Mouse (Mus musculus) kidney, embryonic 16.5 days (tissue): ENCODE measurements around the gene Ncapd3. TPM values are rescaled to one million over a fixed set of nuclear protein-coding genes. Genes with fewer than 3 reads are reported as not detected.
A peak's percentile ranks its signal among the peaks of the same experiment; 100 is the strongest.

Source experiments
- ATAC-seq: fragments of 200-750 bp; cut with Nextera tagmentation; 2 replicates; pipeline ENCODE4 v1.8.0; 2017; ENCODE audit warnings: moderate TSS enrichment; ENCODE audit not compliant: low FRiP score, low TSS enrichment
- H3K27ac ChIP-seq: fragments of 300-500 bp; sonication (generic); 2 replicates; pipeline ENCODE4 v1.5.1; 2014; ENCODE audit warnings: low read length
- H3K27me3 ChIP-seq: fragments of 300-500 bp; sonication (generic); 2 replicates; pipeline ENCODE4 v1.6.1; 2014; ENCODE audit warnings: low read length, control low read depth, mixed read lengths; ENCODE audit not compliant: insufficient read depth
- H3K36me3 ChIP-seq: fragments of 300-500 bp; sonication (generic); 2 replicates; pipeline ENCODE4 v1.6.1; 2014; ENCODE audit warnings: low read length, control low read depth, mixed read lengths; ENCODE audit not compliant: insufficient read depth
- H3K4me1 ChIP-seq: fragments of 300-500 bp; sonication (generic); 2 replicates; pipeline ENCODE4 v1.6.1; 2014; ENCODE audit warnings: low read length, control low read depth, mixed read lengths; ENCODE audit not compliant: insufficient read depth
- H3K4me2 ChIP-seq: fragments of 300-500 bp; sonication (generic); replicated peaks from 2 replicates; pipeline ENCODE4 v1.6.1; 2014; ENCODE audit warnings: low read depth, low read length
- H3K4me3 ChIP-seq: fragments of 300-500 bp; sonication (generic); 2 replicates; pipeline ENCODE4 v1.5.1; 2014; ENCODE audit warnings: mild to moderate bottlenecking, low read length
- H3K9ac ChIP-seq: fragments of 300-500 bp; sonication (generic); replicated peaks from 2 replicates; pipeline ENCODE4 v1.6.1; 2014; ENCODE audit warnings: low read length
- H3K9me3 ChIP-seq: fragments of 300-500 bp; sonication (generic); 2 replicates; pipeline ENCODE4 v1.6.1; 2016; ENCODE audit warnings: low read length, control low read depth
- WGBS: fragments of 180-500 bp; shearing (Covaris S2); extraction: QIAGEN DNeasy Blood & Tissue Kit; methylation state at CpG from one replicate; pipeline ENCODE4 v1.1.7; 2014; 5-methylcytosine and 5-hydroxymethylcytosine counted together
- polyA plus RNA-seq: library from polyadenylated mRNA; unstranded; fragments of >200 nt; fragmentation: Nextera tagmentation; extraction: Ambion mirVana; gene quantifications from 2 replicates; pipeline ENCODE4 v1.2.1, GENCODE M21; 2015

Gene Ncapd3
- polyA plus RNA-seq, 1 experiment from 2014 or later = 32.2 TPM

DNA sequence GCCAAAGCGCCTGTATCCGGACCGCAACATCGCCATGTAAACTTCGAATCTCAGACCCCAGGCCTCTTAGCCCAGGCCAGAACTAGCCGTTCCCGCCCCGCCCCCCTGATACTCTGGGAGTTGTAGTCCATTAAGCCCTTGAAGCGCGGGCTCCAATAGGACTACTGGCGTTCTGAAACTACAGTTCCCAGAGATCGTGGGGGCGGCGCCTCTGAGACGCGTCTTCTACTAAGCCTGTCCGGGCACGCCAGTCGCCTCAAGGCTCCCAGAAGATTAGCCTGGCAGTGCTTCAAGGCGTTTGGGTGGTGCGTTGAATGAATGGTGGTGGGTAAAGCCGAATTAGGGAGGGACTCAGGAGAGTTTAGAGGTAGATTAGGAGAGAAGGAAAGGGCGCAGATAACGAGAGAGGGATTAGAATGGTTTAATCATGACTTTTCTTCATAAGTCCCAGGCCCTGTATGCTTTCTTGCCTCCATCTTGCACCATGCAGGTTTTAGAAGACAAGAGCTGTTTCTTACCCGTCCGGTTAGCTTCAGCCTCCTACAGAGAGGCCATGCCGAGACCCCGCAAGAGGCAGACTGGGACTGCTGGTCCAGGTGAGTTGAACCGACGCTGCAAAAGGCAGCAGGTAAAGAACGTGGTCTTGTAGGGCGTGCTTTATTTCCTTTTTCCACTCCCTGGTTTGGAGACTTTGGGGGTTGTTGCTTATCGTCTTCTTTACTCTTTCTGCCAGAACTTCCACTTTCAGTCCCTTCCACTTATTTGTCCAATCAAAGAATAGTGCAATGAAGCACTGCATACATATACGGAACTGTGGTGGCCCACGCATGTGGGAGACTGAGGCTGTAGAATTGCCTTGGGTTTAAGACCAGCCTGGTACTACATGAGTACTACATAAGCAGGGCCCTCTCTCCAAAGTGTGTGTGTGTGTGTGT lies 30.2 kb upstream of the Ncapd3 start, which contains the start of the genes Acad8 and Thyn1:
TSS of gene Acad8 (minus strand) at position 106 of the 935 bp plus-strand sequence.
TSS of gene Thyn1 (plus strand) at position 250 of the 935 bp plus-strand sequence.
- WGBS = under 1% methylated on average over 35 of the region's 35 CpGs
- peak within 1 kb of the TSS; percentile 82 for H3K4me2 ChIP-seq
- no peaks in the 10 kb centered on the region for H3K9me3 ChIP-seq
- H3K9ac ChIP-seq = peak within 1 kb of the TSS; percentile 90
- H3K36me3 ChIP-seq = peaks cover 17% of the 10 kb centered on the region
- no peaks in the 10 kb centered on the region for H3K27me3 ChIP-seq
- peaks cover 19% of the 10 kb centered on the region for H3K4me1 ChIP-seq
- H3K27ac ChIP-seq = peak within 1 kb of the TSS; percentile 70
- peak within 1 kb of the TSS; percentile 76 for H3K4me3 ChIP-seq
- peak; percentile 100 for ATAC-seq

DNA sequence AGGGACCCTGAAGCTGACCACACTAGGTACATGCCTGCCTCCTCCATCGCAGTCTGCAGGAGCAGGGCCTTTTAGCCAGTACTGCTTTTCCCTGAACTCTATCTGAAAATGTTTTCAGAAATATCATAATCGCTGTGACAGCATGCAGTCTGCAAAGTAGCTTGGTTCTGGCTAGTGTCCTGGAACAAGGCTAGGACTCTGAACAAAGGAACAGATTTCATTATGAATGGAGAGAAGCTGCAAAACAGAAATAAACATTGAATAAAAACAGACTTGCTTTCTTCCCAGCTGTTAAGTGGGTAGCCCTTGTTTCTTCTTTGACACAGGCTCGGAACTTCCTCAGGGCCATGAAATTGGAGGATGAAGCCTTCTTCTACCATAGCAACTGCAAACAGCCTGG lies 24.7 kb upstream of the Ncapd3 start:
- no peak for ATAC-seq
- 87% methylated on average over 3 of the region's 3 CpGs for WGBS
- Histone ChIP-seq H3K9ac (no peak overlapping the region), H3K27ac (no peak overlapping the region), H3K4me3 (no peak overlapping the region), H3K36me3 (peaks cover 58% of the 10 kb centered on the region), H3K9me3 (no peaks in the 10 kb centered on the region), H3K27me3 (no peaks in the 10 kb centered on the region), H3K4me1 (peaks cover 13% of the 10 kb centered on the region), H3K4me2 (no peak overlapping the region)

DNA sequence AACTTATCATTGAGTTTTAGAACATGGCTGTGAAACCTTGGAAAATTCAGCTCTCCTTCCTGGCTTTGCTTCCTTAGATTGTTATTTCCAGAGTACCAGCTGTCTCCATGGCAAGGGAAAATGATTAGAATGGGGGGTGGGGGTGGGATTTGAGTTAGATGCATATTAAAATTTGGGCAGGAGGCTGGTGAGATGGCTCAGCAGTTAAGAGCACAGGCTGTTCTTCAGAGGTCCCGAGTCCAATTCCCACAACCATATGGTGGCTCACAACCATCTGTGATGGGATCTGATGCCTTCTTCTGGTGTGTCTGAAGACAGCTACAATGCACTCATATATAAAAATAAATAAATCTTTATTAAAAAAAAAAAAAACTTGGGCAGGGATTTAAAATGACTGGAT lies 24.0 kb upstream of the Ncapd3 start:
- H3K9me3 ChIP-seq = no peaks in the 10 kb centered on the region
- peaks cover 64% of the 10 kb centered on the region for H3K36me3 ChIP-seq
- no peak overlapping the region for H3K4me3 ChIP-seq
- H3K4me2 ChIP-seq = no peak overlapping the region
- no peak overlapping the region for H3K9ac ChIP-seq
- no peak for ATAC-seq
- no peaks in the 10 kb centered on the region for H3K27me3 ChIP-seq
- peaks cover 6% of the 10 kb centered on the region; the same call in 1 of the 2 replicates for H3K4me1 ChIP-seq
- no peak overlapping the region for H3K27ac ChIP-seq
- 90% methylated on average over 1 of the region's 1 CpGs for WGBS

DNA sequence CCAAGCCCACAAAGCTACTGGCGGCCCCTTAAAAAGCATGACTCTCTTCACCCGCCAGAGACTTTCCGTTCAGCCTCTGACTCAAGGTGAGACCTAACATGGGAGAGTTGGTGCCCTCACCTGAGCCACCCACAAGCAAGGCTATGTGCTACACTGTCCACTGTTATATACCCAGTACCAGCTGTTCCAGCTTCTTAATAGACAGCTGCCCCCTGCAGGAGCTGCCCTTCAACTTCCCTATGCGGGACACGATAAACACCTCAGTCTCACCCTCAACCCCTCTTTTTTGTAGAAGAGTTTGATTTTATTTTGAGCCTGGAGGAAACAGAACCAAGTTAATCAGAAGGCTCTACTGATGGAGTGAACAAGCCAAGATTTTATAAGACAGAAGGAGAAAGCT lies 23.1 kb upstream of the Ncapd3 start:
- 85% methylated on average over 5 of the region's 5 CpGs for WGBS
- Histone ChIP-seq H3K9me3 (no peaks in the 10 kb centered on the region), H3K4me3 (no peak overlapping the region), H3K36me3 (peaks cover 68% of the 10 kb centered on the region), H3K4me2 (no peak overlapping the region), H3K27me3 (no peaks in the 10 kb centered on the region), H3K9ac (no peak overlapping the region), H3K4me1 (no peaks in the 10 kb centered on the region), H3K27ac (no peak overlapping the region)
- ATAC-seq = peak; percentile 49; the same call in 1 of the 2 replicates

DNA sequence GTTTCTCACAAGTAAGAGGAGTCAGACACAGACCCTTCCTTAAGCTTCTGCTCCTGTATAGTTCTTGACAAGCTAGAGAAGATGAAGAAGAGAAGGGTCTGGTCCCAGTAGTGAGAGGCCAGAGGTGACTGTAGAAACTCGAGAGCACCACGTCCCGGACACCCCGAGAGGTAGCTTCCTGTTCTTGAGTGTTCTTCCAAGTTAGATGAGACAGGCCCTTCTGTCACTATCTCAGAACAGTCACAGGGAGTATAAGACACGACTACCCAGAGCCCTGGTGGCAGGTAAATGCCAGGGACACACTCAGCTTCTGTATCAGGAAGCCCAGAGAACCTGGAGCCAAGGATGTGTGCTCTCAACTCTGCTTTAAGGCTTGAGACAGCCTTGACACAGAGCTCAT lies 20.7 kb upstream of the Ncapd3 start:
- ATAC-seq = no peak
- no peak overlapping the region for H3K4me3 ChIP-seq
- H3K4me2 ChIP-seq = no peak overlapping the region
- H3K27ac ChIP-seq = no peak overlapping the region
- peaks cover 71% of the 10 kb centered on the region for H3K36me3 ChIP-seq
- no peaks in the 10 kb centered on the region for H3K9me3 ChIP-seq
- WGBS = 78% methylated on average over 5 of the region's 5 CpGs
- H3K27me3 ChIP-seq = no peaks in the 10 kb centered on the region
- no peak overlapping the region for H3K9ac ChIP-seq
- no peaks in the 10 kb centered on the region for H3K4me1 ChIP-seq

DNA sequence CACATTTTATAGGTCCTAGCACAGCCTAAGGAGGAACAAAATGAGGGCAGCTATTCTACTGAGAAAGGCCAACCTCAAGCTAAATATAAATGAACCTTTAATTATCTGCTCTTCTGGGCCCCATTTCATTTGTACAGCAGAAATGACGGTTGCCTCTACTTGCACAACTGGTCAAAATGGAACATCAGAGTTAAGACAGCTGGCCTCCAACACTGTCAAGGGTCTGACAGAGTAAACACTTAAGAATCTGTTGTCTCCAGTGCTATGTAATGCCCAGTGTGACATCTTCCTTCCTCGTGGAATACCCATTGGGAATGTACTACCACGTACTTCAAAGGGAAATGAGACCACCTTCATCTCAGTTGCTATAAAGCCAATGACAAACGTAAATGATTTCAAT lies 18.4 kb upstream of the Ncapd3 start:
- H3K36me3 ChIP-seq = peaks cover 69% of the 10 kb centered on the region

DNA sequence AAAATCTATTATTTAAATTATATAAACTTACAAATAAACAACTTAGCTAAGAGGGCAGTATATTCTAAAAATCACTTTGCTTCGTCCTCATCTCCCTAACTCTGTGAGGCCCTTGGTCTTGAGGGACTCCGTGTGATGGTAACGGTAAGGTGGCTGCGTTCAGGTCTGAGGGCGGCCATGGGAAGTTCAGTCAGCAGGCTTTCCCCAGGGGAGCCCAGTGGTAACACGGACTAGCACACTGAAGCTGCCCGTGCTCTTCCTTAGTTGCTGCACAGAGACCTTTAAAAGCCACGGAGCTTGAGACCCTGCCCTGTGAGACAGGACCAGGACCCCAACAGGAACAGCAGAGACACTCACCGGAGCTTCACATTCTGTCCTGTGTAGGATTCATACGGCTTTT lies 11.0 kb upstream of the Ncapd3 start:
- H3K9ac ChIP-seq = no peak overlapping the region
- H3K4me1 ChIP-seq = no peaks in the 10 kb centered on the region
- H3K27me3 ChIP-seq = no peaks in the 10 kb centered on the region
- no peak overlapping the region for H3K4me2 ChIP-seq
- peaks cover 46% of the 10 kb centered on the region for H3K36me3 ChIP-seq
- WGBS = 96% methylated on average over 10 of the region's 10 CpGs
- H3K4me3 ChIP-seq = no peak overlapping the region
- ATAC-seq = no peak
- H3K27ac ChIP-seq = no peak overlapping the region
- H3K9me3 ChIP-seq = no peaks in the 10 kb centered on the region

More for the DNA sequence above, 18.4 kb upstream of the Ncapd3 start:
- WGBS = 90% methylated on average over 4 of the region's 4 CpGs
- H3K4me3 ChIP-seq = no peak overlapping the region
- H3K27me3 ChIP-seq = no peaks in the 10 kb centered on the region
- ATAC-seq = no peak
- H3K4me2 ChIP-seq = no peak overlapping the region
- H3K9ac ChIP-seq = no peak overlapping the region
- no peaks in the 10 kb centered on the region for H3K4me1 ChIP-seq
- H3K9me3 ChIP-seq = no peaks in the 10 kb centered on the region
- no peak overlapping the region for H3K27ac ChIP-seq

DNA sequence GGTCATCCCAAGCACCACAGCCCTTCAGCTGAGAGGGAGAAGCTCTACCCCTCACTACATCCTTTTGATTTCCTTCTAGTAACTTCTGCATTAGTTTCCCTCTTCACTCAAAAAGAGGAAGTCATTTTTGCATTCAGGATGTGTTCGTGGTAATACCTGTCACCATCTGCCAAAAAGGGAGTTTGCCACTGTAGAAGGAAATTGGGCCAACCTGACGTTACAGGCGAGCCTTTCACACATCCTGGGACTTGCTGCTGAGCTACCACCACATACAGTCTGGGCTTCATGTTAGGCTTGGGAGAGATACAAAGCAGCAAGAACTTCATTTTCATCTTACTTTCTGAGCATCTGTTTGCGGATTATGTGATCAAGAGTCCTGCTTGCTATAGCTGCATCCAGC lies 6.3 kb upstream of the Ncapd3 start:
- H3K9ac ChIP-seq = no peak overlapping the region
- peaks cover 11% of the 10 kb centered on the region for H3K36me3 ChIP-seq
- H3K9me3 ChIP-seq = no peaks in the 10 kb centered on the region
- H3K27ac ChIP-seq = no peak overlapping the region
- 90% methylated on average over 4 of the region's 4 CpGs for WGBS
- ATAC-seq = no peak
- H3K4me2 ChIP-seq = no peak overlapping the region
- no peak overlapping the region for H3K4me3 ChIP-seq
- H3K27me3 ChIP-seq = no peaks in the 10 kb centered on the region
- peaks cover 22% of the 10 kb centered on the region for H3K4me1 ChIP-seq

DNA sequence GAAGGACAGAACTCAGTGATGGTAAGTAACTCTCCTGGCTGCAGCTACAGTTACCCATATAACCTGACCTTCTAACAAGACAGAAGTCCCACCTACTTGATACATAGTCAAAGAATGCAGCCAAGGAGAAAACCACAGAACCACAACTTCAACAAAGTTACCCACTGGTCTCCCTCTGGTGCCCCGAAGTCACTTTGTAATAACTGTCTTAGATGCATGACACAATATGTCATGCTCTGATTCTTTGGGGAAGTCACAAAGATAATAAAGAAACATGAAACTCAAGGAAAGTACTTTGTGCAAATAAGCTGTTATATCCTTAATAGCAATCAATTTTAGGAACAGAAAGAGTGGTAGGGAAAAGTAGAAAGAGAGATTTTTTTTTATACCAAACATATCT lies 3.3 kb upstream of the Ncapd3 start:
- Histone ChIP-seq H3K9me3 (no peaks in the 10 kb centered on the region), H3K4me1 (peaks cover 28% of the 10 kb centered on the region), H3K27me3 (no peaks in the 10 kb centered on the region), H3K4me2 (no peak overlapping the region), H3K4me3 (no peak overlapping the region), H3K36me3 (peaks cover under 1% of the 10 kb centered on the region; the same call in 1 of the 2 replicates), H3K9ac (no peak overlapping the region), H3K27ac (no peak overlapping the region)
- 54% methylated on average over 1 of the region's 1 CpGs for WGBS
- ATAC-seq = no peak
